Mouse (Mus musculus): ENCODE data around the gene Pitpnm2.

Pitpnm2 gene

GRCm38 (mm10) chr5:124204127-124204794 lies 45.3 kb downstream of the Pitpnm2 start:
- DNase-seq (ENCODE audit: extremely low read depth, insufficient read length, low spot score): no peak

DNA sequence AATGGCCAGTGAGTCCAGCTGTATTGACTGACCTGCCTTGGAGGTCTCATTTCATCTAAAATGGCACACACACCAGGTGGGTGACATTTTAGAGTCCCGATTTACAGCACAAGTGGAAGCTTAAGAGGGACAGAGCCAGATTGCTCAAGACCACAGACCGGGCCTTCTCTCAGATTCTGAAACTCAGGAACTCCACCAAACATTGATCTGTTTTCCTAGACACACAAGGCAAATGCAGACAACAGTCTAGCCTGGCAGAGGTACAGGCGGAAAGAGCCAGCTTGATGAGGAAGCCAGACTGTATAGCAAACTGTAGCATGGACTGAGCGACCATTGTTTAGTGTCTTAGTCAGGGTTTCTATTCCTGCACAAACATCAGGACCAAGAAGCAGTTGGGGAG lies 46.3 kb downstream of the Pitpnm2 start:
- DNase-seq (ENCODE audit: extremely low read depth, insufficient read length, low spot score): no peak

GRCm38 (mm10) chr5:124202071-124202470 lies 47.5 kb downstream of the Pitpnm2 start:
- DNase-seq (ENCODE audit: extremely low read depth, insufficient read length, low spot score): no peak

GRCm38 (mm10) chr5:124201564-124201963 lies 48.0 kb downstream of the Pitpnm2 start:
- no peak for DNase-seq (ENCODE audit: extremely low read depth, insufficient read length, low spot score)

DNA sequence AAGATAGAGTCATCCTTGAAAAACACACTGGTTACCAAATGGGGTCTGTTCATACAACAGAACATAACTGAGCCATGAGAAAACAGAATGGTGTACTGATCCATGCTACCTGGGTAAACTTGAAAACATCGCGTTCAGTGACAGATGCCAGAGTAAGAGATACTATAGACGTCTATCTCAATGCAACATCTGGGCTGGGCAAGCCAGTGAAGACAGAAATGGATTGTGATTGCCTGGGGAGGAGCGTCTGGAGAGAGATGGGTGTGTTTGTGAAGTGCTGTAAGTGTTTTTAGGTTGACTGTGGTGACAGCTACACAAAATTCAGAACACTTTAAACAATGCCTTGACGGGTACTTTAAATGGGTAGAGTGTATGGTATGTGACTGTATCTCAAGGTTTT lies 48.7 kb downstream of the Pitpnm2 start:
- DNase-seq (ENCODE audit: extremely low read depth, insufficient read length, low spot score): no peak

GRCm38 (mm10) chr5:124199168-124199567 lies 50.4 kb downstream of the Pitpnm2 start:
- DNase-seq (ENCODE audit: extremely low read depth, insufficient read length, low spot score): no peak

DNA sequence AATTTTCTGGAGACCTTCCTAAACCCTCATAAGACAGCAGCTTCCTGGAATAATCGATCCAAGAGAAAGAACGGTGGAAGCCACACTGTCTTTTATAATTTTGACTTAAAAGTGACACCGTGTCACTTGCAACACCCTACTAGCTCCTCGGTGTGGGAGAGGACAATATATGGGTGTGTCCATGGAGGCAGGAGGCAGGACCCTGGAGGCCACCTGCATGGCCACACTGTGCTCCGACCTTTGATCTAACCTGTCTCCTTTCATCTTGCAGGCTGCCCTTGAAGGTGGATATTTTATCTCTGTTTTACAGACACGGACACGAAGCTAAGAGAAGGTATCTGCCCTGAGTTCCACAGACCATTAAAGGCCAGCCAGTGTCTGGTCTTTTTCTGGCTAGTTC lies 51.1 kb downstream of the Pitpnm2 start:
- DNase-seq (ENCODE audit: extremely low read depth, insufficient read length, low spot score): no peak

- DNase-seq (ENCODE audit: extremely low read depth, insufficient read length, low spot score): no peak
Observed at GRCm38 (mm10) chr5:124196082-124196481, 53.5 kb downstream of the Pitpnm2 start.

DNA sequence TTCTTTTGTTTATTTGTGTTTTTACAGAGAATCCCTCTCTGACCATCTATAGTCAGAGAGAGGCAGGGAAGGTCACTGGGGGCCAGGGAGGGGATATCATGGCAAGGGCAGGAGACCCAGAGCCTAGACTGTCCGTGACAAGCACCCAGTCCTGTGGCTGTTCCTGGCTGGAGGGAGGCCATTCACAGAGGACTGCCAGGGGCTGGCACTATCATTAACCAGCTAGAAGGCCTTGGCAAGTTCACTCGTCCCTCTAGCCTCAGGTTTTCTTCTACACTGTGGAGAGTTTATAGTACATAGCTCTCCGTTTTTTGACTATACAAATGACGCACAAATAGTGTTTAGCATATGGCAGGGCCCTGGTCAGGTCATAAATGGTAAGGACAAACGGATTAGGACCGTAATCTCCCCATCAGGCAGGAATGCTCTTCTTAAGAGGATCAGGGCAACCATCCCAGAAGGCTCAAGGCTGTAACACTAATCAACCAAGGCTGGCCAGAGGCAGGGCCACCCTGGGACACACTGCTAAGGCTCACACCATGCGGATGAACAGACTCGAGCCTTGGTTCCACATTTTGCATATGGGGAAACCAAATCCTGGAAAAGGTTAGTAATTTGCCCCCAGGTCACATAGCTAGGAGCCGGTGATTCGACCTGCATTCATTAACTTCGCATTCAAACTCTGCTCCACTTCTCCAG lies 55.0 kb downstream of the Pitpnm2 start:
- DNase-seq (ENCODE audit: extremely low read depth, insufficient read length, low spot score): no peak

- no peak for DNase-seq (ENCODE audit: extremely low read depth, insufficient read length, low spot score)
Observed at GRCm38 (mm10) chr5:124193286-124194112, 56.1 kb downstream of the Pitpnm2 start.

DNA sequence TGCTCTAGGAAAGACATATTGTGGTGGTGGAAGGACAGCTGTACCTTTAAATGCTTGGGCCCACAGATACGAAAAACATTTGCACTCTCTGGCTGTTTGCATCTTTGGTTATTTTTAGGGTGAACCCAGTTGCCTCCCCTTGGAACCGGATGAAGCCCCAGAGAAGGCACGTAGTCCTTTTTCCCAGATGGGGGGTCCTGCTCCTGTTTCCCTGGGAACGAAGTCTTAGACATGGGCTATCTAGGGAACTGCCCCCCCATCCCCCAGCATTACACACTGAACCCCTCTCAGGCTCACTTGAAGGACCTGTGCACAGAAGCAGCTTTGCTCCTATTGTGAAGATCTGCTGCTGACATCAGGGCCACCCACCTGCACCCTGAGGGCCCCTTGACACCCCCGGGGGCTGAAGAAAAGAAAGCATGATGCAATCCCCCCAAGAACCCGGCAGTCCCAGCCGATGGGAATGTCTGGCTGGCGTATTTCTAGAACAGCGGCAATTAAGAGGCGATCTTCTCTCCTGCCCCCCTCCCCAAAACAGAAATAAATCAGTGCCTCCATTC lies 56.8 kb downstream of the Pitpnm2 start:
- DNase-seq (ENCODE audit: extremely low read depth, insufficient read length, low spot score): no peak

DNA sequence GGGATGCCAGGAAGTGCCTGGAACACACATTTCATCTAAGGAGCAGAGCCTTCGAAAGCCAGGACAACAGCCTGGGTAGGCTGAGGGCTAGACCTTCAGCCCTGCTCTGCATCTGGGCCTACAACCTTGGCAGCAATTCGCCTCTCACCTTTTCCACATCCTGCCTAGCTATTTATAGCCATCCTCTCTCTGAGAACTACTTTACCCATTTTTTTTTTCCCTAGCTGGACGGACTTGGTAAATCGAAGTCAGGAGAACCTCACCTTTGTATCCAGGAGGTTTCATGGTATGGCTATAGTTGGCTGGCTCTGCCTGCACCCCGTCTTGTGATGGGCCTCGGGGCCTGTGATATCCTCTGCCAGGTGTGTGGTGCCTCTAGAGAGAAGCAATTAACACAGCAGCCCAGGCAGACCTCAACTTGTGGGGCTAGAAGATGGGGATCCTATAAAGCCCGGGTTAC lies 57.3 kb downstream of the Pitpnm2 start:
- DNase-seq (ENCODE audit: extremely low read depth, insufficient read length, low spot score): no peak

DNA sequence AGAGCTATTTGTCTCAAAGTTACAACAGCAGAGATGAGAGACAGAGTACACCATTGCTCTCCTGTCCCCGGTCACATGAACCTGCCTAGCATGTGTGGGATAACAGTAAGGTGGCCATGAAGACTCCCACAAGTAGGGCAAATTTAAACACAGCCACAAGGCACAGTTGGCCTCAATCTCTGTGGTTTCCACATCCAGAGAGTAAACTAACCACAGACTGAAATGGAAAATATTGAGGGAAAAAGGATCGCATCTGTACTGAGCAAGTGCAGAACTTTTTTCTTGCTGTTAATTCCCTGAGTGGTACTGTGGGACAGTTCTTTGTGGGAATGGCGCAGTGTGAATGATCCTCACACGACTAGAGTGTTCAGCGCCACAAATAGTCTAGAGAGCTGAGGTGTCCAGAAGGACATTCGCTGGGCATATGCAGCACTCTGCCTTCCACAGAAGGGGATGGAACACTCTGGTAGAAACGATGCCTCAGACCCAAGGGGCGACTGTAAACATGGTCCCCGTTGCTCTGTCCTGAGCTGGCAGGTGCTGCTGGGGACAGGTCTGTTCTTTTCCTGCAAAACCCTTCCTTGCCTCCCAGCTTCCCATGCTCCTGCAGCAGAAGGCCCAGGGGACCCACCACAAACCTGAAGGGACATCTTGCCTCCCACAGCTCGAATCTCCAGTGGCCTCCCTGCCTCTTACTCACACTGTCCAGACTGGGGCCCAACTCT lies 59.3 kb downstream of the Pitpnm2 start:
- DNase-seq (ENCODE audit: extremely low read depth, insufficient read length, low spot score): no peak

DNA sequence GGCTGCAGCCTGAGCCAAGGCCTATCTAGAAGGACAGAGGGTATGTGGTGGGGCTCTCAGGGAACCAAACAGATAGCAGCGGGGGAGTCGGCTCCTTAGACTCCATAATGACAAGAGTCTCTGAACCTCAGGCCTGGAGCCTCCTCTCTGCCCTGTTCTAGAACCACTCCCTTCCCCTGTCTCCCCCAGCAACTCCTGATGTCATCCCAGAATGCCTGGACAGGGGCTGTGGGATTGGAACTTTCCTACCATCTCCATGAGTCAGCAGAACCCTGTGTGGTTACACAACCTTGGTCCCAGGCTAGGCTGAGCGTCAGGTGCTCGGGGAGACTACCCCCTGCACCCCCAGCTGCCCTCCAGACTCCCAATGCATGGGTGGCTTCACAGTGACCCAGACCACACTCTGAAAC lies 60.0 kb downstream of the Pitpnm2 start:
- DNase-seq (ENCODE audit: extremely low read depth, insufficient read length, low spot score): peak; percentile 63

DNA sequence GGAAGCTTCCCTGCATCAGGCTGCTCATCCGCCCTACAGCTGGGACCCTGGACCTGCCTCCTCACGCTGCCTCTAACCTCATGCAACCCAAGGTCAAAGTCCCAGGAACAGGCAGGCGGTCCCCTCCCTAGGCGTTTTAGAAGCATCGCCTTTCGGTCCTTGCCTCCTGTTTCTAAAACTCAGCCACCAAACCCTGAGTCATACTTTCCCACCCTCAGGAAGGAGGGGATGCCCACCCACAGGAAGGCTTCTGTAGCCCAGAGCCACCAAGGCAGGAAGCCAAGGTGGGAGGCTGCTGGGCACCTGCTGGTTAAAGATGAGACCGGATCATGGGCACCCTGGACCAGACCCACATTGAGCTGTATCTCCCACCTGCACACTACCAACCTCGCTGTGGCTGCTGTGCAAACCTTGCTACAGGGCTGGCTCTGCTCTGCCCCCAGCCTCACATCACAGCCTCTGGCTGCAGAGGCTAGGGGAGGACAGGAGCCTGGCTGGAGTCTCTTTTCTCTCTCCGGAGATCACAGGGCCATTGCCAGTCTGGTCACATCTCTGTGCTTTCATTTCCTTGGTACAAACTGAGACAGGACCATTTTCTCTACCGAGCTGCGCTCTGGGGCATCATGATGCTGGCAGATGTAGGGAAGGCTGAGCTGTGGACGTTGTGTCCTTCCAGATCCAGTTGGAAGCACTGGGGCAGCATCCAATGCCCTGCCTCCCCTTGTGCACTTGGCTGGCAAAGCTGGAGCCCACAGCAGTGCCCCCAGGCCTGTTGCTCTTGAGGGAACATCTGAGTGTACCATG lies 61.9 kb downstream of the Pitpnm2 start:
- no peak for DNase-seq (ENCODE audit: extremely low read depth, insufficient read length, low spot score)

GRCm38 (mm10) chr5:124186981-124187507 lies 62.5 kb downstream of the Pitpnm2 start:
- DNase-seq (ENCODE audit: extremely low read depth, insufficient read length, low spot score): no peak

- no peak for DNase-seq (ENCODE audit: extremely low read depth, insufficient read length, low spot score)
Observed at GRCm38 (mm10) chr5:124186465-124186854, 63.1 kb downstream of the Pitpnm2 start.

DNA sequence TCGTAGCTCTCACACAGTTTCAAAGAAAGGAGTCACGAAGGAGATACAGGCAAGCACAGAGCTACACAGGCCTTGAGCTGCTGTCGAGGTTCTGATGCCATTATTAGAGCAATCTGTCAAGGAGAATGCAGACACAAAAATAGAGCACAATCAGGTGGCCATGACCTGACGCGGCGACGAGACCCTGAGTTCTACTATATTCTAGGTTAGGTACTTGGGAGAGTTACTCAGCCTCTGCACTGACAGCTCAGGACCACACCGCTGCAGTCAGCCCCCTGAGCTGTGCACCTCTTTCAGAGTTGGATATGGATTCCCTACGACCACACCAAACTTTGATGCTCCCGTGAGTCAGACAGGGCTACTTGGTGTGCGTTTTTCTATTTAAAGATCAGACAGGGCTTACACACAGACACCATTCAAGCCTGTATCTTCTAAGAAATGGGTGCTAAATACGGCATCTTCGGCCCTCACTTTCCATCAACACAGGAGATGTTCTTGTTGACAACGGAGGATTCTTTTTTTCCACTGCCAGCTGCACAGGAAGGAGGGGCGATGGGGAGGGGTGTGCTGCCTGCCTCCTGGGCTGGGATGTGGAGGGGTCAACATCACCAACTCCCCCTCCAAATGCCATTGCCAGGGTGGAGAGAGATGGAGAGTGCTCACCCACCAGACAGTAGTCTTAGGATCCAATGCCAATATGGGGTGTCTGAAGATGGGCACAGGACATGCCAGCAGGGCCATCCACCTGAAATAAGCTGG lies 63.7 kb downstream of the Pitpnm2 start:
- no peak for DNase-seq (ENCODE audit: extremely low read depth, insufficient read length, low spot score)
